Mouse (Mus musculus) liver, postnatal 0 days (tissue): ENCODE data around the gene H2-Q10.
"Not testable (repeated sequence)": the region's sequence is repeated elsewhere in the genome, so short reads cannot be mapped to it uniquely, and the experiment has no call there.

ENCODE experiments used
- CTCF ChIP-seq: sonication (generic); IDR thresholded peaks from 2 replicates; pipeline ENCODE4 v1.5.1; 2016; ENCODE audit warnings: antibody characterized with exemption, low read depth
- EP300 ChIP-seq: IDR thresholded peaks from 2 replicates; pipeline ENCODE4 v1.6.1; 2016; ENCODE audit warnings: antibody characterized with exemption, low read depth, mild to moderate bottlenecking

DNA sequence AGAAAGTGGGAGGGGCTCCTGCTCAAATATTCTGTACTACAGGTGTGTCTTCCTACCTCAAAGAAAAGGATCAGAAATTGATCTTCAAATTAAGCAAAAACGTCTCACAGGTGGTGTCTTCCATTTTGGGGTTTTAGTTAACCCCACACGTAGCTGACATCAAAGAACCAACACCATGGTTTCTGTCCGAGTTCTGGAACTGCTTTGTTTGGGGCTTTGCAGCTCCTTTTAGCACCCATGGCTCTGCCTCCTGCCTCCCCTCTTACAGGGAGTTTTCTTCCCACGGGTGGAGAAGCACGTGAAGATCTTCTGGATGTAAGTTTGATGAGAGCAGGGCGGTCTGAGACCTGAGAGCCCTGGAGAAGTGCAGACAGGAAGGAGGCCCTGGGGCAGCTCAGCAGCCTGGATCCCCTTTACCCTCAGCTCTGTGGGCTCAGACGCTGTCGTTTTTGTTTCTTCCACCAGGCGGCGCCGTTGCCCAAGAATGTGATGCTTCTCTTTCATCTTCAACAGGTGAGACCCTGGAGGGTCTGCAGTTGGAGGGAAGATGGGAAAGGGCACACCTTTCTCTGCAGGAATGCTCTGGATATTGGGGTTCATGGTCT, 49.6 kb upstream of the H2-Q10 start:
- TF ChIP-seq CTCF = peak; percentile 77
- TF ChIP-seq EP300 = not testable (repeated sequence)
